Mouse (Mus musculus) stomach, embryonic 16.5 days (tissue): Measurements from ENCODE around the gene Mybpc2. TPM values are rescaled to one million over a fixed set of nuclear protein-coding genes. Genes with fewer than 3 reads are reported as not detected.

Source experiments
- ATAC-seq: fragments of 200-750 bp; cut with Nextera tagmentation; 2 replicates; pipeline ENCODE4 v1.8.0; 2017; ENCODE audit warnings: moderate number of reproducible peaks, moderate TSS enrichment; ENCODE audit not compliant: insufficient read depth, low FRiP score
- H3K27ac ChIP-seq: fragments of 300-500 bp; sonication (generic); 2 replicates; pipeline ENCODE4 v1.5.1; 2014; ENCODE audit warnings: low read length
- H3K27me3 ChIP-seq: fragments of 300-500 bp; sonication (generic); 2 replicates; pipeline ENCODE4 v1.6.1; 2014; ENCODE audit warnings: low read length, control low read depth, mixed read lengths; ENCODE audit not compliant: control insufficient read depth, insufficient read depth
- H3K36me3 ChIP-seq: fragments of 300-500 bp; sonication (generic); 2 replicates; pipeline ENCODE4 v1.6.1; 2014; ENCODE audit warnings: low read length; ENCODE audit not compliant: control insufficient read depth, insufficient read depth
- H3K4me1 ChIP-seq: fragments of 300-500 bp; sonication (generic); 2 replicates; pipeline ENCODE4 v1.6.1; 2014; ENCODE audit warnings: low read length, control low read depth, mixed read lengths; ENCODE audit not compliant: control insufficient read depth, insufficient read depth
- H3K4me2 ChIP-seq: fragments of 300-500 bp; sonication (generic); 2 replicates; pipeline ENCODE4 v1.6.1; 2014; ENCODE audit warnings: low read depth, low read length, mixed read lengths
- H3K4me3 ChIP-seq: fragments of 300-500 bp; sonication (generic); replicated peaks from 2 replicates; pipeline ENCODE4 v1.5.1; 2014; ENCODE audit warnings: mild to moderate bottlenecking, low read length
- H3K9ac ChIP-seq: fragments of 300-500 bp; sonication (generic); 2 replicates; pipeline ENCODE4 v1.6.1; 2014; ENCODE audit warnings: low read length
- H3K9me3 ChIP-seq: fragments of 300-500 bp; sonication (generic); replicated peaks from 2 replicates; pipeline ENCODE4 v1.6.1; 2016; ENCODE audit warnings: low read length, control low read depth; ENCODE audit not compliant: control insufficient read depth
- WGBS: fragments of 180-500 bp; shearing (Covaris S2); extraction: QIAGEN DNeasy Blood & Tissue Kit; methylation state at CpG from one replicate; pipeline ENCODE4 v1.1.7; 2014; 5-methylcytosine and 5-hydroxymethylcytosine counted together
- polyA plus RNA-seq: library from polyadenylated mRNA; unstranded; fragments of >200 nt; fragmentation: Nextera tagmentation; extraction: Ambion mirVana; gene quantifications from 2 replicates; pipeline ENCODE4 v1.2.1, GENCODE M21; 2015

The Mybpc2 gene
- polyA plus RNA-seq, 1 experiment from 2014 or later = 1.8 TPM

- no peaks in the 10 kb centered on the region for H3K36me3 ChIP-seq
- WGBS = 3% methylated on average over 20 of the region's 20 CpGs
- 0 out of 2 replicates have a peak, but pooled peaks have one; percentile 9 for ATAC-seq
- H3K27ac ChIP-seq = no peak overlapping the region
- peaks cover 10% of the 10 kb centered on the region; the same call in 1 of the 2 replicates for H3K4me1 ChIP-seq
- peaks cover 6% of the 10 kb centered on the region for H3K27me3 ChIP-seq
- H3K4me3 ChIP-seq = peak overlapping the region; percentile 4
- H3K9me3 ChIP-seq = no peaks in the 10 kb centered on the region
- H3K9ac ChIP-seq = peak overlapping the region; percentile 46; the same call in 1 of the 2 replicates
- H3K4me2 ChIP-seq = peak overlapping the region; percentile 13; the same call in 1 of the 2 replicates
Observed at GRCm38 (mm10) chr7:44521710-44522109, 2.7 kb downstream of the Mybpc2 start.

GRCm38 (mm10) chr7:44520990-44521389 lies 3.5 kb downstream of the Mybpc2 start:
- WGBS = 64% methylated on average over 3 of the region's 3 CpGs
- Histone ChIP-seq H3K27me3 (peaks cover 6% of the 10 kb centered on the region), H3K9ac (no peak overlapping the region), H3K9me3 (no peaks in the 10 kb centered on the region), H3K4me2 (no peak overlapping the region), H3K27ac (no peak overlapping the region), H3K36me3 (no peaks in the 10 kb centered on the region), H3K4me1 (peaks cover 10% of the 10 kb centered on the region; the same call in 1 of the 2 replicates), H3K4me3 (no peak overlapping the region)
- ATAC-seq = no peak

- Histone ChIP-seq H3K4me3 (no peak overlapping the region), H3K9ac (no peak overlapping the region), H3K27me3 (peaks cover 6% of the 10 kb centered on the region), H3K4me1 (no peaks in the 10 kb centered on the region), H3K9me3 (no peaks in the 10 kb centered on the region), H3K4me2 (no peak overlapping the region), H3K36me3 (no peaks in the 10 kb centered on the region), H3K27ac (no peak overlapping the region)
- WGBS = 61% methylated on average over 9 of the region's 9 CpGs
- no peak for ATAC-seq
Observed at GRCm38 (mm10) chr7:44519240-44519913, 5.1 kb downstream of the Mybpc2 start.

GRCm38 (mm10) chr7:44507491-44507890 lies 17.0 kb downstream of the Mybpc2 start:
- H3K9ac ChIP-seq = no peak overlapping the region
- H3K4me3 ChIP-seq = no peak overlapping the region
- H3K4me2 ChIP-seq = no peak overlapping the region
- H3K27me3 ChIP-seq = peaks cover 7% of the 10 kb centered on the region
- no peak overlapping the region for H3K27ac ChIP-seq
- H3K36me3 ChIP-seq = no peaks in the 10 kb centered on the region
- no peaks in the 10 kb centered on the region for H3K4me1 ChIP-seq
- no peak for ATAC-seq
- H3K9me3 ChIP-seq = 0 out of 2 replicates have a peak, but pooled peaks cover under 1% of the 10 kb centered on the region

- H3K9me3 ChIP-seq = no peaks in the 10 kb centered on the region
- no peak overlapping the region for H3K27ac ChIP-seq
- ATAC-seq = no peak
- no peak overlapping the region for H3K9ac ChIP-seq
- H3K4me1 ChIP-seq = peaks cover 3% of the 10 kb centered on the region; the same call in 1 of the 2 replicates
- H3K4me2 ChIP-seq = no peak overlapping the region
- H3K27me3 ChIP-seq = no peaks in the 10 kb centered on the region
- 41% methylated on average over 5 of the region's 5 CpGs for WGBS
- no peaks in the 10 kb centered on the region for H3K36me3 ChIP-seq
- H3K4me3 ChIP-seq = no peak overlapping the region
Observed at GRCm38 (mm10) chr7:44501563-44502115, 22.8 kb downstream of the Mybpc2 start.

- H3K9ac ChIP-seq = no peak overlapping the region
- peaks cover 11% of the 10 kb centered on the region for H3K4me1 ChIP-seq
- H3K4me3 ChIP-seq = no peak overlapping the region
- H3K27ac ChIP-seq = no peak overlapping the region
- H3K36me3 ChIP-seq = no peaks in the 10 kb centered on the region
- H3K4me2 ChIP-seq = no peak overlapping the region
- ATAC-seq = no peak
- no peaks in the 10 kb centered on the region for H3K9me3 ChIP-seq
- H3K27me3 ChIP-seq = no peaks in the 10 kb centered on the region
- 56% methylated on average over 20 of the region's 20 CpGs for WGBS
Observed at GRCm38 (mm10) chr7:44500046-44500445, 24.4 kb downstream of the Mybpc2 start.

- H3K9me3 ChIP-seq = no peaks in the 10 kb centered on the region
- no peaks in the 10 kb centered on the region for H3K27me3 ChIP-seq
- no peak overlapping the region for H3K27ac ChIP-seq
- no peak overlapping the region for H3K9ac ChIP-seq
- 72% methylated on average over 1 of the region's 1 CpGs for WGBS
- H3K4me3 ChIP-seq = no peak overlapping the region
- H3K4me2 ChIP-seq = no peak overlapping the region
- peaks cover 15% of the 10 kb centered on the region for H3K4me1 ChIP-seq
- no peak for ATAC-seq
- no peaks in the 10 kb centered on the region for H3K36me3 ChIP-seq
Observed at GRCm38 (mm10) chr7:44498922-44499321, 25.5 kb downstream of the Mybpc2 start.

- WGBS = 76% methylated on average over 10 of the region's 10 CpGs
- no peak for ATAC-seq
- Histone ChIP-seq H3K4me1 (peaks cover 15% of the 10 kb centered on the region), H3K9ac (no peak overlapping the region), H3K36me3 (peaks cover under 1% of the 10 kb centered on the region; the same call in 1 of the 2 replicates), H3K27ac (no peak overlapping the region), H3K4me3 (peak overlapping the region; percentile 79; the same call in 1 of the 2 replicates), H3K27me3 (no peaks in the 10 kb centered on the region), H3K9me3 (no peaks in the 10 kb centered on the region), H3K4me2 (peak overlapping the region; percentile 98)
Observed at GRCm38 (mm10) chr7:44497361-44498055, 26.9 kb downstream of the Mybpc2 start.

GRCm38 (mm10) chr7:44496771-44497109 lies 27.7 kb downstream of the Mybpc2 start:
- peaks cover 15% of the 10 kb centered on the region for H3K4me1 ChIP-seq
- peak overlapping the region; percentile 98 for H3K4me2 ChIP-seq
- ATAC-seq = no peak
- 0% methylated on average over 25 of the region's 26 CpGs for WGBS
- peak overlapping the region; percentile 79 for H3K4me3 ChIP-seq
- peaks cover 8% of the 10 kb centered on the region; the same call in 1 of the 2 replicates for H3K36me3 ChIP-seq
- peak overlapping the region; percentile 95 for H3K27ac ChIP-seq
- H3K9ac ChIP-seq = peak overlapping the region; percentile 91
- H3K27me3 ChIP-seq = no peaks in the 10 kb centered on the region
- H3K9me3 ChIP-seq = no peaks in the 10 kb centered on the region
